Mouse (Mus musculus) small intestine, adult 2 months (tissue): Measurements from ENCODE around the gene Phactr2.

Experiments
- CTCF ChIP-seq: fragments of 200-500 bp; IDR thresholded peaks from 2 replicates; pipeline ENCODE4 v1.5.1; 2012; ENCODE audit warnings: low read depth, mild to moderate bottlenecking, control low read depth, inconsistent platforms, low read length, moderate library complexity, mixed read lengths; ENCODE audit not compliant: insufficient replicate concordance, insufficient read length; ENCODE audit errors: extremely low read depth
- POLR2A ChIP-seq: fragments of 200-500 bp; IDR thresholded peaks from 2 replicates; pipeline ENCODE4 v1.6.1; 2012; ENCODE audit warnings: low read depth, mild to moderate bottlenecking, control low read depth, inconsistent platforms, low read length, moderate library complexity

- TF ChIP-seq POLR2A (no peak), CTCF (no peak)
These were observed 215.0 kb downstream of the Phactr2 start for GRCm38 (mm10) chr10:13259251-13259650.
